Mouse (Mus musculus): ENCODE results near the gene Gm42957. TPM values are rescaled to one million over a fixed set of nuclear protein-coding genes. Genes with fewer than 3 reads are reported as not detected.
"Not testable (repeated sequence)": the region's sequence is repeated elsewhere in the genome, so short reads cannot be mapped to it uniquely, and the experiment has no call there.

Gm42957 gene
- total and polyA plus RNA-seq, 3 experiments: 0.08 to 0.11 TPM; not detected in 1

DNA sequence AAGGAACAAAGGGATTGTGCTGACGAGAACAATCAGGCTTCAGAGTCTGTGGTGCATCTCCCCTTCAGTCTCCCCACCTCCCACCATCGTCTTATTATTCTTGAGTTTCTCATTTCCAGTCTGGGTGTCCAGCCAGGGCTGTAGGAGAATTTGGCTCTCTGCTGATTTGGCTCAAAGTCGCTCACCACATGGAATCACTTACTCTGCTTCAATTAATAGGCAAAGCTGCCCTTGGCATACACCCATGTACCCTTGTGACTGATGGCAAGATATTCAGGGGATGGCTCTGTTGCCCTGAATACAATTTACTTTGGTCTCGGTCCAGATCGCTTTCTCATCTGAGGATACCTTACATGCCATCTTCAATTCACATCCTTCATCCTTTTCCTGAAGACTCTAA, 32.0 kb upstream of the Gm42957 start:
- dilution Hi-C loops (cut with MboI; ENCODE audit: extremely low pct_ligation_motif_present, extremely low pct_unique_long_range_greater_than_20kb, low sequenced_read_pairs): no loop called here
- no peaks in the 10 kb centered on the region for H3K27me3 ChIP-seq (replicated peaks)

DNA sequence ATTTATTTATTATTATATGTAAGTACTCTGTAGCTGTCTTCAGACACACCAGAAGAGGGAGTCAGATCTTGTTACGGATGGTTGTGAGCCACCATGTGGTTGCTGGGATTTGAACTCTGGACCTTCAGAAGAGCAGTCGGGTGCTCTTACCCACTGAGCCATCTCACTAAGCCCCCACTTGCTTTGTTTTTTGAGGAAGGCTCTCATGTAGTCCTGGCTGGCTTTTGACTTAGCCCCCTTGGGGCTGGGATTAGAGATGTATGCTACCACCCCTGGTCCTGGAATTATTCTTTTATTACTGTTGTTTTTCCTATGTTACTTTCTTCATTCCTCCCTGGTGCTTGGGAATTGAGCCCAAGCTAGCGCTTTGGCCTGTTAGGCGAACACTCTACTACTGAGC, 29.3 kb upstream of the Gm42957 start:
- H3K27me3 ChIP-seq (replicated peaks); H3K4me2 ChIP-seq (ENCODE audit: insufficient read depth, low read depth, poor library complexity, severe bottlenecking); H3K4me3 ChIP-seq (replicated peaks in 1 of 3; ENCODE audit: low read depth in 2 of 3, low read length in 2 of 3, poor library complexity in 1 of 3); DNase-seq (ENCODE audit: extremely low read depth); H3K9ac ChIP-seq (ENCODE audit: insufficient read depth, low read depth); in situ Hi-C loops (cut with MboI; ENCODE audit: low pct_ligation_motif_present, low pct_unique_long_range_greater_than_20kb, low sequenced_read_pairs); H3K27ac ChIP-seq (ENCODE audit: insufficient read depth, low read depth); H3K4me1 ChIP-seq (ENCODE audit: control insufficient read depth in 1 of 2, insufficient read depth in 2 of 2); H3K79me2 ChIP-seq (replicated peaks; ENCODE audit: control insufficient read depth, extremely low read depth, insufficient read depth, poor library complexity, severe bottlenecking); H3K9me3 ChIP-seq (replicated peaks; ENCODE audit: low read length); dilution Hi-C loops (cut with MboI; ENCODE audit: extremely low pct_ligation_motif_present, extremely low pct_unique_long_range_greater_than_20kb, low sequenced_read_pairs): not testable (repeated sequence)
- H3K36me3 ChIP-seq (replicated peaks in 1 of 2; ENCODE audit: control insufficient read depth in 1 of 2, insufficient read depth in 1 of 2, low read length in 1 of 2): peaks cover 0 to 20% of the 10 kb centered on the region in 2 experiments

More for the DNA sequence above, 32.0 kb upstream of the Gm42957 start:
- no peak for TF ChIP-seq JUND (conservative IDR thresholded peaks at IDR 0.05; ENCODE audit: low read depth, low read length)
- no peak for TF ChIP-seq IRF4 (IDR thresholded peaks at IDR 0.05; ENCODE audit: low read depth, low read length)
- no peak for TF ChIP-seq MAX (IDR thresholded peaks at IDR 0.05; ENCODE audit: low read length)
- Histone ChIP-seq H3K4me2 (ENCODE audit: insufficient read depth, low read depth, poor library complexity, severe bottlenecking) (no peak overlapping the region), H3K27ac (ENCODE audit: insufficient read depth, low read depth) (no peak overlapping the region), H3K4me3 (replicated peaks in 1 of 3; ENCODE audit: low read depth in 2 of 3, low read length in 2 of 3, poor library complexity in 1 of 3) (no peak overlapping the region), H3K9ac (ENCODE audit: insufficient read depth, low read depth) (no peak overlapping the region), H3K4me1 (ENCODE audit: control insufficient read depth in 1 of 2, insufficient read depth in 2 of 2) (peaks cover 4 to 20% of the 10 kb centered on the region in 2 experiments; a peak in 2 of 4 replicates), H3K79me2 (replicated peaks; ENCODE audit: control insufficient read depth, extremely low read depth, insufficient read depth, poor library complexity, severe bottlenecking) (no peaks in the 10 kb centered on the region), H3K36me3 (replicated peaks in 1 of 2; ENCODE audit: control insufficient read depth in 1 of 2, insufficient read depth in 1 of 2, low read length in 1 of 2) (peaks cover 0 to 15% of the 10 kb centered on the region in 2 experiments), H3K9me3 (replicated peaks; ENCODE audit: low read length) (peaks cover 2% of the 10 kb centered on the region)
- in situ Hi-C loops (cut with MboI; ENCODE audit: low pct_ligation_motif_present, low pct_unique_long_range_greater_than_20kb, low sequenced_read_pairs): no loop called here
- DNase-seq (ENCODE audit: extremely low read depth): no peak

DNA sequence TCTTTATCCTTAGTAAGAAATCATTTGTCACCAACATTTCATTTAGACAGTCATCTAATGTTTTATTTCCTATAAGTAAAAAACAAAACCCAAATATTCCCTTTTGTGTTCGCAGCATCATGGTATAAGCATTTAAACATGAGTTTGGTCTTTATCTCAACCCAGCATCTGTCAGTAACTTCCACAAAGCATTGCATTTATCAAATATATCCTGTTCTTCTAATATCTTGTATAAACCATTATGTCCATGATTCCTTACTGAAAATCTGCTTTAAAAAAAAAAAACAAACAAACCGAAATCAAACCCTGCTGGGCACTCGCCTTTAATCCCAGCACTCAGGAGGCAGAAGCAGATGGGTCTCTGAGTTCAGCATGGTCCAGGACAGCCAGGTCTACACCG, 28.7 kb upstream of the Gm42957 start:
- H3K4me2 ChIP-seq (ENCODE audit: insufficient read depth, low read depth, poor library complexity, severe bottlenecking): no peak overlapping the region
- H3K79me2 ChIP-seq (replicated peaks; ENCODE audit: control insufficient read depth, extremely low read depth, insufficient read depth, poor library complexity, severe bottlenecking): no peaks in the 10 kb centered on the region
- no peak overlapping the region for H3K4me3 ChIP-seq (replicated peaks in 1 of 3; ENCODE audit: low read depth in 2 of 3, low read length in 2 of 3, poor library complexity in 1 of 3)
- dilution Hi-C loops (cut with MboI; ENCODE audit: extremely low pct_ligation_motif_present, extremely low pct_unique_long_range_greater_than_20kb, low sequenced_read_pairs) (no loop called here), in situ Hi-C loops (cut with MboI; ENCODE audit: low pct_ligation_motif_present, low pct_unique_long_range_greater_than_20kb, low sequenced_read_pairs) (no loop called here)
- peaks cover 0 to 24% of the 10 kb centered on the region in 2 experiments for H3K36me3 ChIP-seq (replicated peaks in 1 of 2; ENCODE audit: control insufficient read depth in 1 of 2, insufficient read depth in 1 of 2, low read length in 1 of 2)
- H3K4me1 ChIP-seq (ENCODE audit: control insufficient read depth in 1 of 2, insufficient read depth in 2 of 2): peaks cover 2 to 9% of the 10 kb centered on the region in 2 experiments; a peak in 2 of 4 replicates
- H3K9ac ChIP-seq (ENCODE audit: insufficient read depth, low read depth): no peak overlapping the region
- no peaks in the 10 kb centered on the region for H3K9me3 ChIP-seq (replicated peaks; ENCODE audit: low read length)
- no peak overlapping the region for H3K27ac ChIP-seq (ENCODE audit: insufficient read depth, low read depth)
- no peak for DNase-seq (ENCODE audit: extremely low read depth)
- no peak for TF ChIP-seq JUND (conservative IDR thresholded peaks at IDR 0.05; ENCODE audit: low read depth, low read length)
- no peak for TF ChIP-seq CTCF (conservative IDR thresholded peaks at IDR 0.05 in 1 of 2, IDR thresholded peaks at IDR 0.05 in 1 of 2; ENCODE audit: low read depth in 2 of 2, low read length in 2 of 2)
- no peak for TF ChIP-seq PAX5 (IDR thresholded peaks at IDR 0.05; ENCODE audit: low read length)
- no peak for TF ChIP-seq ZKSCAN1 (IDR thresholded peaks at IDR 0.05; ENCODE audit: borderline replicate concordance, low read depth, low read length)
- TF ChIP-seq NELFE (IDR thresholded peaks at IDR 0.05; ENCODE audit: low read depth, low read length): no peak
- H3K27me3 ChIP-seq (replicated peaks): no peaks in the 10 kb centered on the region

GRCm38 (mm10) chr3:96617941-96618340, 17.3 kb upstream of the Gm42957 start:
- peaks cover 18 to 61% of the 10 kb centered on the region in 2 experiments for H3K36me3 ChIP-seq (replicated peaks in 1 of 2; ENCODE audit: control insufficient read depth in 1 of 2, insufficient read depth in 1 of 2, low read length in 1 of 2)
- dilution Hi-C loops (cut with MboI; ENCODE audit: extremely low pct_ligation_motif_present, extremely low pct_unique_long_range_greater_than_20kb, low sequenced_read_pairs): no loop called here
- no peaks in the 10 kb centered on the region for H3K9me3 ChIP-seq (replicated peaks; ENCODE audit: low read length)
- H3K79me2 ChIP-seq (replicated peaks; ENCODE audit: control insufficient read depth, extremely low read depth, insufficient read depth, poor library complexity, severe bottlenecking): no peaks in the 10 kb centered on the region; the same call in 1 of the 2 replicates
- no peak for TF ChIP-seq KAT2A (IDR thresholded peaks at IDR 0.05; ENCODE audit: insufficient replicate concordance, low read length)
- no peak for TF ChIP-seq TBP (conservative IDR thresholded peaks at IDR 0.05; ENCODE audit: low read depth, low read length)
- no peak for TF ChIP-seq POLR2A (IDR thresholded peaks at IDR 0.05; ENCODE audit: low read depth, low read length)
- no peak for TF ChIP-seq MXI1 (IDR thresholded peaks at IDR 0.05; ENCODE audit: low read depth, low read length)
- no peak for TF ChIP-seq ZMIZ1 (IDR thresholded peaks at IDR 0.05; ENCODE audit: low read depth, low read length)
- TF ChIP-seq CTCF (conservative IDR thresholded peaks at IDR 0.05 in 1 of 2, IDR thresholded peaks at IDR 0.05 in 1 of 2; ENCODE audit: low read depth in 2 of 2, low read length in 2 of 2): no peak
- no peak for TF ChIP-seq JUND (conservative IDR thresholded peaks at IDR 0.05; ENCODE audit: low read depth, low read length)
- TF ChIP-seq EP300 (IDR thresholded peaks at IDR 0.05; ENCODE audit: low read length): no peak
- no peak for TF ChIP-seq RAD21 (IDR thresholded peaks at IDR 0.05; ENCODE audit: low read depth, low read length)
- no peak for TF ChIP-seq PAX5 (IDR thresholded peaks at IDR 0.05; ENCODE audit: low read length)
- no peak for TF ChIP-seq TCF12 (IDR thresholded peaks at IDR 0.05; ENCODE audit: low read depth, low read length)
- no peak for TF ChIP-seq IRF4 (IDR thresholded peaks at IDR 0.05; ENCODE audit: low read depth, low read length)
- no peak for TF ChIP-seq BHLHE40 (IDR thresholded peaks at IDR 0.05; ENCODE audit: low read depth, low read length)
- no peak overlapping the region for H3K4me3 ChIP-seq (replicated peaks in 1 of 3; ENCODE audit: low read depth in 2 of 3, low read length in 2 of 3, poor library complexity in 1 of 3)
- DNase-seq (ENCODE audit: extremely low read depth): no peak
- no peaks in the 10 kb centered on the region for H3K27me3 ChIP-seq (replicated peaks)
- in situ Hi-C loops (cut with MboI; ENCODE audit: low pct_ligation_motif_present, low pct_unique_long_range_greater_than_20kb, low sequenced_read_pairs): no loop called here
- H3K27ac ChIP-seq (ENCODE audit: insufficient read depth, low read depth): no peak overlapping the region
- no peak overlapping the region for H3K4me2 ChIP-seq (ENCODE audit: insufficient read depth, low read depth, poor library complexity, severe bottlenecking)
- no peaks in the 10 kb centered on the region for H3K4me1 ChIP-seq (ENCODE audit: control insufficient read depth in 1 of 2, insufficient read depth in 2 of 2)
- H3K9ac ChIP-seq (ENCODE audit: insufficient read depth, low read depth): no peak overlapping the region
